ENCODE assay signal across 8 mouse cellular contexts in the genomic region with DNA sequence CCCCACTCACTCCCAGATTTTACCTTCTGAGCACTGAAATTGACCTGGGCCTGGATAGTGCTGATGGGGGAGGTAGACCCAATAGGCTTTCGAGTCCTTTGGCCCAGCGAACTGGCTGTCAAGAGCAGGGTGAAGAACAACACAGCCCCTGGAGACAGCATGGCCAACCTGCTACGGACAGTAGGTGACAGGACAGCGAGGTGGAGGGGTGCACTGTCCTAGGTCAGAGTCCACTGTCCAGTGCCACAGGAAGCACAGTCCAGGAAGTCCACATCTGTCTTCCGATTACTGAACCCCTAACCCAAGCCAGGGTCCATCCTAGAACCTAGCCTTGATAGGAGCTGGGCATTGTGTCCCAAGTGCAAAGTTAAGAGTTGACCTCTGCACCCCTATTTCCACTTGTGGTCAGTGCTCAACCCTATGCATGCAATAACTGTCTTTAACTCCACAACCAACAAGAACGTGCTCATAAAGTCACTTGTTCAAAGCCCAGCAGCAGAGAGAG. TPM values are rescaled to one million over a fixed set of nuclear protein-coding genes. Genes with fewer than 3 reads are reported as not detected.
A peak's percentile ranks its signal among the peaks of the same experiment; 100 is the strongest.
DNase-seq lines count a peak whose midpoint lies in the region; ATAC-seq and TF ChIP-seq lines count a peak whose summit lies in the region.

No protein-coding gene starts in this region.

- no peak for TF ChIP-seq CTCF in thymus, adult 2 months (IDR thresholded peaks at IDR 0.05; ENCODE audit: borderline replicate concordance, control insufficient read depth, extremely low read depth, insufficient read depth, low read length, poor library complexity)

- no peaks in the 10 kb centered on the region for H3K9me3 ChIP-seq in limb, embryonic 10.5 days (replicated peaks)
- H3K9me3 ChIP-seq in neural tube, embryonic 15.5 days (replicated peaks): no peaks in the 10 kb centered on the region

- no peaks in the 10 kb centered on the region for H3K27me3 ChIP-seq in thymus, adult 2 months (ENCODE audit: control insufficient read depth, insufficient read depth, low read length)
- H3K27me3 ChIP-seq in limb, embryonic 10.5 days (ENCODE audit: low read depth, poor library complexity, severe bottlenecking): no peaks in the 10 kb centered on the region
- H3K27me3 ChIP-seq in neural tube, embryonic 15.5 days (replicated peaks): no peaks in the 10 kb centered on the region

- peaks cover 29% of the 10 kb centered on the region for H3K4me1 ChIP-seq in thymus, adult 2 months (replicated peaks; ENCODE audit: control insufficient read depth, insufficient read depth, low read length)
- H3K4me1 ChIP-seq in limb, embryonic 10.5 days: peaks cover 33% of the 10 kb centered on the region
- H3K4me1 ChIP-seq in neural tube, embryonic 15.5 days: peaks cover 18% of the 10 kb centered on the region

- peak overlapping the region; percentile 38; the same call in 1 of the 2 replicates for H3K9ac ChIP-seq in neural tube, embryonic 15.5 days (replicated peaks)

- WGBS in thymus, adult 2 months: 69% methylated on average over 6 of the region's 6 CpGs
- WGBS in limb, embryonic 10.5 days: 70% methylated on average over 6 of the region's 6 CpGs
- 73% methylated on average over 6 of the region's 6 CpGs for WGBS in neural tube, embryonic 15.5 days

- ATAC-seq in neural tube, embryonic 15.5 days (ENCODE audit: low FRiP score): peak; percentile 12; the same call in 1 of the 2 replicates

- H3K4me2 ChIP-seq in neural tube, embryonic 15.5 days: peak overlapping the region; percentile 98

- 0 out of 2 replicates have a peak, but pooled peaks cover 3% of the 10 kb centered on the region for H3K36me3 ChIP-seq in thymus, adult 2 months (ENCODE audit: control insufficient read depth, insufficient read depth, low read length)
- peaks cover 29% of the 10 kb centered on the region for H3K36me3 ChIP-seq in limb, embryonic 10.5 days
- peaks cover 23% of the 10 kb centered on the region for H3K36me3 ChIP-seq in neural tube, embryonic 15.5 days

- TF ChIP-seq POLR2A in thymus, adult 2 months (IDR thresholded peaks at IDR 0.05; ENCODE audit: control insufficient read depth, extremely low read depth, insufficient read depth, low read length, poor library complexity): no peak

- peak overlapping the region; percentile 33; the same call in 1 of the 2 replicates for H3K27ac ChIP-seq in thymus, adult 2 months (ENCODE audit: control insufficient read depth, insufficient read depth, low read length)
- peak overlapping the region; percentile 88 for H3K27ac ChIP-seq in limb, embryonic 10.5 days
- H3K27ac ChIP-seq in neural tube, embryonic 15.5 days (replicated peaks): peak overlapping the region; percentile 73

- DNase-seq in adrenal gland, adult (ENCODE audit: inconsistent age in 2 of 2, low spot score in 1 of 2): peak; percentile 35 to 53
- no peak for DNase-seq in adrenal gland, adult 2 months
- no peak for DNase-seq in thymus, adult 2 months
- no peak for DNase-seq in thymus, postnatal 36 days
- no peak for DNase-seq in limb, embryonic 10.5 days (ENCODE audit: low spot score)
- DNase-seq in frontal cortex, postnatal 36 days (ENCODE audit: low spot score in 2 of 2): no peak
- DNase-seq in gastrocnemius, postnatal 25 days: no peak

- H3K4me3 ChIP-seq in thymus, adult 2 months (ENCODE audit: control insufficient read depth, insufficient read depth, low read length): peak overlapping the region; percentile 47
- peak overlapping the region; percentile 69 for H3K4me3 ChIP-seq in limb, embryonic 10.5 days
- H3K4me3 ChIP-seq in neural tube, embryonic 15.5 days (replicated peaks): peak overlapping the region; percentile 83

RNA-seq across cellular contexts. Expression of gene Fbxw5, which starts 0.4 kb away (rescaled TPM):
- 10 to 100 TPM; 83.9 to 89.5 TPM for total RNA-seq in adrenal gland, adult 2 months (2021)
- polyA plus RNA-seq in adrenal gland, adult 2 months (2012; rRNA removed): 34.4 and 64.3 TPM in 2 replicates
- 59.2 and 77.5 TPM in 2 replicates for polyA plus RNA-seq in thymus, adult 2 months (2012; rRNA removed)
- 83.6 and 94.6 TPM in 2 replicates for polyA plus RNA-seq in limb, embryonic 10.5 days (2016; fragmentation: Nextera tagmentation; extraction: Ambion mirVana)
- polyA plus RNA-seq in neural tube, embryonic 15.5 days (2015; fragmentation: Nextera tagmentation; extraction: Ambion mirVana): 128 and 134 TPM in 2 replicates
- 10 to 100 TPM; 77.2 to 77.4 TPM for total RNA-seq in gastrocnemius, postnatal 25 days (2021)

RNA-seq across cellular contexts. Expression of gene C8g, which starts 1.4 kb away (rescaled TPM):
- total RNA-seq in adrenal gland, adult 2 months (2021): 1 to 10 TPM; 1.5 to 2.0 TPM
- polyA plus RNA-seq in adrenal gland, adult 2 months (2012; rRNA removed): 2.7 and 3.0 TPM in 2 replicates
- polyA plus RNA-seq in thymus, adult 2 months (2012; rRNA removed): 4.7 and 5.0 TPM in 2 replicates
- 6.1 and 7.0 TPM in 2 replicates for polyA plus RNA-seq in limb, embryonic 10.5 days (2016; fragmentation: Nextera tagmentation; extraction: Ambion mirVana)
- 6.3 and 6.4 TPM in 2 replicates for polyA plus RNA-seq in neural tube, embryonic 15.5 days (2015; fragmentation: Nextera tagmentation; extraction: Ambion mirVana)
- 1 to 10 TPM in 1 of 2 experiments, under 1 TPM in 1; 0.86 to 1.3 TPM for total RNA-seq in gastrocnemius, postnatal 25 days (2021)

RNA-seq across cellular contexts. Expression of gene Lcn12, which starts 6.4 kb away (rescaled TPM):
- total RNA-seq in adrenal gland, adult 2 months (2021): not detected
- polyA plus RNA-seq in adrenal gland, adult 2 months (2012; rRNA removed): not detected in 2 replicates
- not detected in 2 replicates for polyA plus RNA-seq in thymus, adult 2 months (2012; rRNA removed)
- polyA plus RNA-seq in limb, embryonic 10.5 days (2016; fragmentation: Nextera tagmentation; extraction: Ambion mirVana): not detected in 2 replicates
- not detected in 2 replicates for polyA plus RNA-seq in neural tube, embryonic 15.5 days (2015; fragmentation: Nextera tagmentation; extraction: Ambion mirVana)
- total RNA-seq in gastrocnemius, postnatal 25 days (2021): not detected

RNA-seq across cellular contexts. Expression of gene Ptgds, which starts 30.3 kb away (rescaled TPM):
- total RNA-seq in adrenal gland, adult 2 months (2021): 1 to 10 TPM; 2.5 to 2.7 TPM
- 4.9 and 5.6 TPM in 2 replicates for polyA plus RNA-seq in adrenal gland, adult 2 months (2012; rRNA removed)
- polyA plus RNA-seq in thymus, adult 2 months (2012; rRNA removed): 4.4 and 13.8 TPM in 2 replicates
- polyA plus RNA-seq in limb, embryonic 10.5 days (2016; fragmentation: Nextera tagmentation; extraction: Ambion mirVana): not detected in 2 replicates
- 40.1 and 116 TPM in 2 replicates for polyA plus RNA-seq in neural tube, embryonic 15.5 days (2015; fragmentation: Nextera tagmentation; extraction: Ambion mirVana)
- total RNA-seq in gastrocnemius, postnatal 25 days (2021): not detected

RNA-seq across cellular contexts. Expression of gene Paxx, which starts 39.2 kb away (rescaled TPM):
- total RNA-seq in adrenal gland, adult 2 months (2021): 10 to 100 TPM; 33.3 to 35.2 TPM
- polyA plus RNA-seq in adrenal gland, adult 2 months (2012; rRNA removed): 85.9 and 124 TPM in 2 replicates
- 165 and 192 TPM in 2 replicates for polyA plus RNA-seq in thymus, adult 2 months (2012; rRNA removed)
- 10.0 and 14.6 TPM in 2 replicates for polyA plus RNA-seq in limb, embryonic 10.5 days (2016; fragmentation: Nextera tagmentation; extraction: Ambion mirVana)
- polyA plus RNA-seq in neural tube, embryonic 15.5 days (2015; fragmentation: Nextera tagmentation; extraction: Ambion mirVana): 100 and 120 TPM in 2 replicates
- 10 to 100 TPM; 13.7 to 16.2 TPM for total RNA-seq in gastrocnemius, postnatal 25 days (2021)

Comparison
In these comparisons a context has a peak if more than half of its experiments do, and no peak if none do; other contexts are left out.
1. DNase-seq: peak in adrenal gland, adult (2 of 2); none in adrenal gland, adult 2 months (single experiment), thymus, adult 2 months (single experiment), thymus, postnatal 36 days (0 of 2), limb, embryonic 10.5 days (single experiment), frontal cortex, postnatal 36 days (0 of 2) and gastrocnemius, postnatal 25 days (single experiment).
2. H3K27ac ChIP-seq: peak in every context shown above with its lines; median percentile 88 in limb, embryonic 10.5 days; 73 in neural tube, embryonic 15.5 days; 33 in thymus, adult 2 months.
3. Peak in every context shown above with its lines, with median percentiles within 50 percentile points of each other: H3K4me3 ChIP-seq.